Mouse (Mus musculus): ENCODE results near the gene Dennd2a.

The Dennd2a gene

DNA sequence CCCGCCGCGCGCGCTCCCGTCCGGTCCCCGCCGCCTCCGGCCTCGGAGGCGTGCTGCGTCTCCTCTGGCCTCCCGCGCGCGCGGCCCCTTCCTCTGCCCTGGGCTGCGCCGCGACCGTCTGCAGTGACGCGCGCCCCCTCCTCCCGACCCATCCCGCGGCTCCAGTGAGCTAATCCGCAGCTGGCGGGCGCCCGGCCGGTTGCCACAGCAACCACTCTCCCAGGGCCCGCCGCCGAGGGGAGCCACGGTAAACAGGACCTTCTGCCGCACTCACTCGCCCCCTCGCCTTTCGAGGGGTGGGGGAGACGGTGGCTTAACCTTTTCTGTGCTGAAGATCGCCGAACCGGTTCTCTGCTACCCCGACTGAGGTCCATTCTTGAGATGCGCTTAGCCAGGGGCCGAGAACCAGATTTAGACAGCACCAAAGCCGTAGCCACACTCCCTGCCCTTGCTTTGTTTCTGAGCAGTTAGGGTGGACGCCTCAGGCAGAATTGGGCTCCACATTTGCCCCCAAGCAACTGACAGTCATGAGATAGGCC, at the start of gene Dennd2a:
Gene Dennd2a, minus strand, starts transcription at position 145 of the 539 bp plus-strand sequence.
- DNase-seq, result peak; percentile 58

DNA sequence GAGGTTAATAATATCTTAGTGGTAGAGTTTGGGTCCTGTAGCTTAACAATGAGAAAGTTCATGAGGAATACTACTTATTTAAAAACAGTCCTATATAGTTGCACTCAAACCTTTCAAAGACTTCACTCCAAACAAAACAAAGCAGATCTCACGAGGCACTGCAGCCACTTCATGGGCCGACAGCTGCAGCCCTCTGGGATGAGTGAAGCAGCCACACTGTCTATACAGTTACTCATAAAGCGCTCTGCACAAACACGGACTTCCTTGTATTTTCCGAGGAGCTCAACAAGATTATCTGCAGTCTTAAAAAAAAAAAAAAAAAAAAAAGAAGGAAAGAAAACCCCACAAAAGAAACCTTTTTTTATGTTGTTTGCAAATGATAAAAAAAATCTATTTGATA, 49.7 kb upstream of the Dennd2a start:
- DNase-seq, result no peak

DNA sequence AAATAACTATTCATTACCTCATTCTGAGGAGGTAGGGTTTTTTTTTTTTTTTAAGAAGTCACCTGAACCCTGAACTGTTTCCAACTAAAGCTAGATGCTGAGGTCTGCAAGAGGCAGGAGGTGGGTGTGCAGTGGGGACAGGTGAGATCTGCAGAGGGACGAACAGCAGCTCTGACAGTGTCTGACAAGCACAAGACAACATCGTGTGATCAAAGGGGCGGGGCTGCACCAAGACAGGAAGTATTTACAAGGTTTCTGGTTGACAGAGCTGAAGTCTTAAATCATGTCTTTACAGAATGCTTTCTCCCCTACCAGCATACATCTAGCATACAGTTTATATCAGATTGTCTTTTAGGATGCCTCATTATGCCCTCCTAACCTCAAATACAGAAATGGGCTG, 49.2 kb upstream of the Dennd2a start:
- no peak for DNase-seq

DNA sequence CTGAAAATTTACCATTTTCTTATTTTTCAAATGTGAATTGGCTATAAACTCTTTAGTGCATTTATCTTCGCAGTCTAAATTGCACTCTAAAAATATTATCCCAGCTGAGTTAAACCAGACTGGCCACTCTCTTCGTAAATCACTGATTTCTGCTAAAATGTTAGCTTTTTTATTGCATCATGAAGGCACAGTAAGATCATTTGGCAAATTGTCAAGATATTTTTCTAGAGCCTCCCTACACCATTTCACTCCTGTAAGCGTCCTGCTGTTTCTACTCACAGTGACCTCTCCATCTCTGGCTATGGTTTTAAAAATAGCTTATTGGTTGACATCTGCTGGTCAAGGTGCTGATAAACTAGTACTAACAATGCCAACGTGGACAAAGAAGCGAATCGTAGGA, 48.4 kb upstream of the Dennd2a start:
- no peak for DNase-seq

DNA sequence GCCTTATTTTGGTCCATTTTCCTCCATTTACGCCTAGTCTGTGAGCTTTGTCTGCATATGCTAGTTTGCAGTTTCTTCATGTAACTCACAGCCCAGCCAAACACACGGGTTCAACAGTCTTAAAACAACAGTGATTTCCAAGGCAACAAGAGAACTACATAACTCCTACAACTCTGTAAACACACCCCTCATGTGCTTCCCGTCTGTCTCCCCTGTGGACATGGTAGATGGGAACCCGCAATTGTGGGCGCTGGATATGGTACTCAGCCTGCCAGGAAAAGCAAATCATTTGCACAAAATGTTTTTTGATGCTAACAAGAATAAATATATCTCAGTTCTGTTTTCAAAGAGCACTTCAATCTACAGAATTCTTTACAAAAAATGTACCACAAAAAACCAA, 46.9 kb upstream of the Dennd2a start:
- DNase-seq, result no peak

DNA sequence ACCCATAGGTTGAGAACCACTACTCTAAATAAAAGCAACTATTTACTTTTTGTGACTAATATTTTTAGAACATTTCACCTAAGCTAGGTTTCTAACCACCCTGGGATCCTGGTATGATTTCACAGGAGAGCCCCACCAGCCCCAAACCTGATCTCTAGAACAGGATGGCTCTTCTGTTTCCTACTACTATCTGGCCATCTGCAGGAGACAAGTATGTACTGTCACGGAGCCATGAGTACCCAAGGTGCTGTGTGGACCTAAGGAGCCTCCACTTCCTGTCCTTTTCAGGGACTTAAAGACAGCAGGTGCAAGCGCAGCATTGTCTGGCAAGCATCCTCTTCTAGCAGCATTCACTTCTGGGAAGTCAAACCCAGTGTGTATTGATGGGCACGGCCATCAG, 44.2 kb upstream of the Dennd2a start:
- DNase-seq, result no peak

DNA sequence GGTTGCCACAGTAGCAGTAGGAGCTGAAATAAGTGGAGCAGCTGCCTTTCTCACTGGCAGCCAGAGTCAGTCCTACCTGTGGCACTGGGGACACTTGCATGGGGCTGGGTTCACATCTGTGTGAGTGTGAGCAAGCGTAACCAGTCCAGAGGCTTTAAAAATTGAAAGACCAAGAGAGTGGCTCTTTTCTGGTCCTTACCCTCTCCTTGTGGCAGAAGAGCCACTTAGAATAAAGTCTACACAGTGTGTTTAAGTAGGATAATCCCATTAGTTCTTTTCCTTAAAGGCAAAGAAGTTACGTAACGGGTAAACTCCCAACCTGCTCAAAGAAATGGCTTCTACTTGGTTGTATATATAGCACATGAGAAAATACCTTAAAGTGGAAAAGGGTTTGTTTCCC, 43.2 kb upstream of the Dennd2a start:
- no peak for DNase-seq

DNA sequence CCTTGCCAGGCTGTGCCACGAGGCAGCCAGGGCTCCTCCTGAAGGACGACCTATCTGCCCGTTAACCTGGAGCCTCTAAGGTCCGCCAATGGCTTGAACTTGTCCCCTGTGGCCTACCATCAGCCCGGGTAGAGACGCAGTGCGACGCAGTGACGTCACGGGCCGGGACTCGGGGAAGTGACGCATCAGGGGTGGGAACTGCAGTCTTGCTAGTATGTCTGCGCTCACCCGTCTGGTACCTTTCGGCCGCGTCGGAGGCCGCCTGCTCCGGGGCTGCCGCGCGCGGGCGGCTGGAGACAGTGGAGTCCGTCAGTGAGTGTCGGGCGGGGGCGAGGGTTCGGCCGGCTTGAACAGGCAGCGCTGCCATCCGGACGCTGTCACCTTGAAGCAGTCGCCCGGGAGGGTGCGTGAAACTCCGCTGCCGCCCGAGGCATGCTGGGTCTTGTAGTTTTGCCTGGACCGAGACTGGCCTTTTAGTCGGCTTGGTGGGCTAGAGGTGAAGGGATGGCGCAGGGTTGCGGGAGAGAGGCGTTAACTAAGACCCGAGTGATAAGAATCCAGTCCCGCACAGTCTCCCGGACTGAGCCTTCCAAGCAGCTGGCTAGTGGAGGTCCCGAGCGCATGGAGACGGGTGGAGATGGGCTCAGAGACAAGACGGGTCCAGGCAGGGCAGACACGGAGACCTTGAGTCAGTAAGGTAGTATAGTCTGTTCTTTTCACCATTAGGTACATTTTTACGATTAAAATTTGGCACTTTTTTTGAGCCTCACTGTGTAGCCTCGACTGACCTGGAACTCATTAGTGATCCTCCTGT, 34.9 kb upstream of the Dennd2a start, which contains the start of gene Ndufb2:
Gene Ndufb2, plus strand, starts transcription at position 174 of the 814 bp plus-strand sequence.
- DNase-seq, result peak; percentile 96

DNA sequence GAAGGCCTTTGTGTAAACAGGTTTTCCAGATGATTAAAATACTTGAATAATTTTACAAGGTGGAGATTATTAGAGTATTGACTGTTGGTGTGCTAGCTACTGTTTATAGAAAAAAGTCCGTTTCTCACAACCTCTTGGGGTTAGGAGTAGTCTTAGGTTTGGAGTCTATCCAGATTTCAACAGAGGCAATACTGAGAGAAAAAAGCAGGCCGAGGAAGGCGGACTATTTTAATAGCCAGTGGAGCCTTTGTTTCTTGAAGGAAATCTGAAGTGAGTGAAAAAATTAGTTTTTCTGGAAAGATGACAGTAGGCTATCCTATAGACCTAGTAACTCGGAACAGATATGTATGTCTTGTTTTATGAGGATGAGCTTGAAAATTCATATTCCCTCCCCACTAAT, 33.8 kb upstream of the Dennd2a start:
- no peak for DNase-seq

DNA sequence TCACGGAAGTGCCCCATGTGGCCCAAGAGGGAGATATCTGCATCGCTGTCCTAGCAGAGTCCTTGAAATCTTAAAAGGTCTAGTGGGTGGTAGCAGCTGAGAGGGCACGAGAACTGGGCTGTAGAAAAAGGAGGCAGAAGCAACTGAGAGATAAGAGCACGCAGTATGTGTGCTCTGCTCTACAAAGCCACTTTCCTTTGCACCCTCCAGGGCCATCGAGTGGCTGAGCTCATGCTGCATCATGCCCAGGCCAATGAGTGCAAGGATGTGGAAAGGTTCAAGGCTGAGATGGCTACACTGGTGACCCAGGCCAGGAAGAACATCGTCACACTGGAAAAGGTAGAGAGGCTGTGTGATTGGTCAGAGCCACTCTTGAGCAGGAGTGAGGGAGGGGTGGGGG, 27.9 kb upstream of the Dennd2a start, which contains the start of gene Gm42420:
Gene Gm42420, plus strand, starts transcription at position 237 of the 400 bp plus-strand sequence.
- no peak for DNase-seq

DNA sequence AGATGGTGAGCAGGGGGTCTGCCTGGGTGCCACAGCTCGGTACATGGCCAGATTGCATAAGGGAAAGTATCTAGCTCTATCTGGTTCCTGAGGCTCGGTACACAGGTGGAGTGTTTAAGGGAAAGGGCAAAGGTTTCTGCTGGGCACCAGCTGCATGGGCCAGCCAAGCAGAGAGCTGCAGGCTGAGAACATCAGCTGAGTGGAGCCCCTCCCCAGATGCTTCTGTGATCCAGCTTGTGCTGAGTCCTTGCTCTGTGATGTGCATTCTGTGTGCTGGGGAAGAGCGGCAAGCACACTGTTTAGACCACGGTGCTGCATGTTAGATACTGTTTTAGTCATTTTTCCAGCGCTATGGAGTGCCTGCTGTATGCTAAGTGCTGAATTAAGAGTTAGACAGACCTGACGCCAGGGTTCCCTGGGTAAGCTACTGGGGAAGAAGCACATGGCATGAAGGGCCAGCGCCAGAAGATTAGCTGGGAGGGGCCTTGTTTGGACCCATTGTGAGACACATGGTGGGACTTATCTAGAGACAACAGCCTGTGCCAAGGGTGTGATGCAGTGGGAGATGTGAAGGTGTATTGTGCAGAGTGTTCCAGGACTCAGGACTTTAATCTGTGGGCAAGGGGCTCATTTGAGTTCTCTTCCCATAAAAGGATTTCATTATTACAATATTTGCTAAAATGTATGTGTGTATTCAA, 23.6 kb upstream of the Dennd2a start:
- DNase-seq, result no peak

DNA sequence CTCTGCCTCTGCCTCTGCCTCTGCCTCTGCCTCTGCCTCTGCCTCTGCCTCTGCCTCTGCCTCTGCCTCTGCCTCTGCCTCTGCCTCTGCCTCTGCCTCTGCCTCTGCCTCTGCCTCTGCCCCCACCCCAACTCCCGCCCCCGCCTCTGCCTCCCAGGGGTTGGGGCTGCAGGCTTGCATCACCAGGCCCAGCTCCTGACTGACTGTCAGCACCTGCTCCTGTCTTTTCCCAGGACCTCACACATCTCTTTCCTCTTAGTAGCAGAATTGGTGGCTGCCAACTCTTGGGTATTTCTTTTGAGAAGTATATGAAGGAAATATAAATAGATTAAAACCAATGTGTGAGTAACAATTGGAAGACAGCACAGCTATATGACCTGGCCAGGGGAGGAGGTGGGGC, 22.9 kb upstream of the Dennd2a start:
- no peak for DNase-seq

DNA sequence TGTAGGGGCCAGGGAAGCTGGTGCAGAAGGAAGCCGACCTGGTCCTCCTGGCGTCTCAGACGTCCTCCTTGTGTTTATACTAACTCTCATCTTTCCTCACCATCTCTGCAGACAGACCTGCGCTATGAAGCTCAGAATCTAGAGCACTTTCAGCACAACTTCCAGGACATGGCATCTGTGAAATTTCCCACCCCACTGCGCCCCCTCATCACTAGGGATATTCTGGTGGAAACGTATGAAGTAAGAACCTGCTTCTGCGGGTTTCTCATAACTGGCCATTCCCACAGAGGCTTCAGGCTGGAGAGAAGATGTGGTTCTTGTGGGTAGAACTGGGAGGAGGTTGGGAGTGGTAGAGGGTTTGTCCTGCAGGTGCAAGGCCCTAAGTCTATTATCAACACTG, 21.9 kb upstream of the Dennd2a start:
- DNase-seq, result no peak

DNA sequence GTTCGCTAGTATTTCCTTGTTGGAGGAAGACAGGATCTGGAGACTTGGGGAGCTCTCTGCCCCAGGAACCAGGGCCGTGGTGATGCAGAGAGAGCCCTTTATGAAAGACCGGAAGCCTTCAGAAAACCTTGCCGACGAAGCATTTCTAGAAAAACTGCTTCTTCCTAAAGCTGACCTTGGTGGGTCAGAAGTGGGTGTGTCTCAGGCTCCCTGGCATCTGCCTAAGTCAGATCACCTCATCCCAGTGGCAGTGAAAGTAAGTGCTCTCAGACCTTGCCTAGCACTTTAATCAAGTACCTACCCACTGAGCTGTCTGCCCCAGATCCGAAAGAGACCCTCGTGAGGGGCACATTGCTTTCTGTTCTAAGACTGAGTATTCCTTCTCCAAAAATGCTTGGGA, 17.3 kb upstream of the Dennd2a start:
- DNase-seq, result no peak

DNA sequence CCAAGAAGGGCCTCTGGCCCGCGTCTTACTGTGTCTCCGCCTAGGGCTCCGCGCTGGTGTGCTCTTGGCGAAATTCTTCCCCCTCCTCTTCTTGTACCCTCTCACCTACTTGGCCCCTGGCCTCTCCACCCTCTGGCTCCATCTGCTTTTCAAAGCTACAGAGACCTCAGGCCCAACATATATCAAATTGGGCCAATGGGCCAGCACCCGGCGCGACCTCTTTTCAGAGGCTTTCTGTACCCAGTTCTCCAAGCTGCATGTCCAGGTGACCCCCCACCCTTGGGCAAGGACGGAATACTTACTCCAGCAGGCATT, 16.8 kb upstream of the Dennd2a start:
- DNase-seq, result peak; percentile 38

DNA sequence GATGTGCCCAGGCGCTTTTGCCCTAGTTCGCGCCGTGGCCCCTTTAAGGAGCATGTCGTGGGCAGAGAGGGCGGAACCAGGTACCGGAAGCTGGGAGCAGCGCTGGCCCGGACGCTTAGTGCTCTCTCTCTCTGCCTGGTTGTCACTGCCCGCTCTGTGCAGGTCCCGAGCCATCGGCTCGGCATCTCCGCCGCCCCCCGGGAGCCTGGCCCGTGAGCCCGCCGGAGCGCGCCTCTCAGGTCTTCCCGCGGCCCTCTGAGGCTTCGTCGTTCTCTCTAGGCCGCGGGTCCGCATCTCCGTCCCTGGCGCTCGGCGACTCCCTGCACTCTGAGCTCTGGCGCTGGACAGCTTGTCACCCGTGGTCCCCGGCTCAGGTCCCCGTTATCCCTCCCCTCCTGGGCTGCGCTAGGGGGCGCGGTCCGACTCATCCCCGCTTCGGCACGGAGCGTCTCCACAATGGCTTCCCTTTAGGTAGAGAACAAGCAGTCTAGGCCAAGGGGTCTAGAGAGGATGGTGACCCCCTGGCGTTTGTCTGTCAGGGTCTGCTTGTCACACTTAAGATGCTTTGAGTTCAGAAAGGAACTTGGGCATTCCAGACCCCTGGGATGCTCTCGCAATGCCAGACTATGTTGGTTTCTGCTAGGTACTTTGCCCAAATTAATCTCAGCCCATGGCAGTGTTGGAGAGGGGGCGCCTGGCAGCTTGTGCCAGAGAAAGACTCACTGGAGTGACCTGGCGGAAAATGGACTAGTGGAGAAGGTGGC, 16.3 kb upstream of the Dennd2a start, which contains the start of gene Adck2:
Gene Adck2, plus strand, starts transcription at position 83 of the 764 bp plus-strand sequence.
- peak; percentile 79 for DNase-seq

DNA sequence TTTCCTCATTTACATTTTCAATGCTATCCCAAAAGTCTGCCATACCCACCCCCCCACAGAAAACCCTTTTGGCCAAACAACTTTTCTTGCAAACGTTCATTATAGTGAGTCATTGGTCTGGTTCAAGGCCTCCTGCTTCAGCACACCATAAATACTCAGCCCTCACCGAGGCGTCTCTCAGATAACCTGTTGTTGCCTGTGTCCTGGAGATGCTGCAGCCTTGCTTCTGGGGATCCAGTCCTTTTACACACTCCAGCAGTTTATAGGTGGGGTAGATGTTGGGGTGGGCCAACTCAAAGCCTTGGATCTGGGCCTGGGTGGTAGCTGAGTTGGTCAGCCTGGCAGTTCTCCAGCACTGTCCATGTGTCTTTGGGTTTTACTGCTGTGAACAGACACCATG, 12.8 kb upstream of the Dennd2a start:
- DNase-seq, result no peak

DNA sequence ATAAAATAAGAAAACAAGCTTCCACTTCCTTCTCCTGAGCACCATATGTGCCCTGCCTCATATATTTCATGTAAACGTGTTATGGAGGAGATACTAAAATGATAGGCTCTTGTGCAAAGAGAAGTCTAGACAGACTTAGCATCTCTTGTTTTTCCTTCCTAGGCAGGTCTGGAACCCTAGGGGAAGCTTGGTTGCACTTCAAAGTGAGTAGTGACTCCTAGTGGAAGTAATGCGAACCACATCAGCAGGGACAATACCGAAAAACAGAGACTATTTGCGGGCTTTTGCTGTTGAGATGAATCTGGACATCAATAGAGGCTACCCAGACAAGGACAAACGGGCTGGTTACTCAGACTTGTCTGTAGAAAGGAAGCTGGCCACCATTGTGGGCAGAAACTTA, 9.9 kb upstream of the Dennd2a start:
- no peak for DNase-seq

DNA sequence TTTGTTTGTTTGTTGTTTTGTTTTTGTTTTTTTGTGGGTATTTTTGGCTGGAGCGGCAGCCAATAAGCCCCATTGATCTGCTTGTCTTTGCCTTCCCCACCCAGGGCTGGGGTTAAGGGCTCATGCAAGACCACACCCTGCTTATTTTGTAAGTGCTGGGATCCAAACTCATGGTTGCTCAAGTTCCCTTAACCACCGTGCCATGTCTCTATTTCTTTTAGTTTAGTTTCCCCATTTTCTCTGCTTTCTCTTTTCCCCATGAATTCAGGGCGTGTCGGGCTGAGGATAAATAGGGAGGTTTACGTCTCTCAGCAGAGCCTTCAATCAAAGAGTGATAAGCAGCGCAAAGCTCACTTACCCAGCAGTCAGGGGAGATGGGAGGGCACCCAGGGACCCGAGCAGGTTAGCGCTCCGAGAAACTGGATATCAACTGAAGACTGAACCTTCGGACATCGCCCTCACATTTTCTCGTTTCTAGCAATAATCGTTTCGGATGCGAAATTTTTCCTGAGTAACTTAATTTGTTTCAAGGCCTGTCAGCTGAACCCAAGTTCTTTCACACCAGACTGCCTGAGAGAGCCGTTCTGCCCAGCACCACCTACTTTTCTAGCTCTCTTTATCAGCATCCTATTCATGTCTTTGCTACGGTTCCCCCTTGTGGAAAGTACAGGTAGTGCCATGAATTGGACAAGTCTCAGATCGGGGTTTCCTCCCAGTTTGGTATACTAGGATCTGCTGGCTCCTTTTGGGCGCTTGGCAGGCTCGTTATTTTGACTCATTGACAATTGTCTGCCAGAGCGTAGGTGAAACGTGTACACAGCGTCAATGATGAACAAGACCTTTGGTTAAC, 4.7 kb upstream of the Dennd2a start:
- DNase-seq, result peak; percentile 86

DNA sequence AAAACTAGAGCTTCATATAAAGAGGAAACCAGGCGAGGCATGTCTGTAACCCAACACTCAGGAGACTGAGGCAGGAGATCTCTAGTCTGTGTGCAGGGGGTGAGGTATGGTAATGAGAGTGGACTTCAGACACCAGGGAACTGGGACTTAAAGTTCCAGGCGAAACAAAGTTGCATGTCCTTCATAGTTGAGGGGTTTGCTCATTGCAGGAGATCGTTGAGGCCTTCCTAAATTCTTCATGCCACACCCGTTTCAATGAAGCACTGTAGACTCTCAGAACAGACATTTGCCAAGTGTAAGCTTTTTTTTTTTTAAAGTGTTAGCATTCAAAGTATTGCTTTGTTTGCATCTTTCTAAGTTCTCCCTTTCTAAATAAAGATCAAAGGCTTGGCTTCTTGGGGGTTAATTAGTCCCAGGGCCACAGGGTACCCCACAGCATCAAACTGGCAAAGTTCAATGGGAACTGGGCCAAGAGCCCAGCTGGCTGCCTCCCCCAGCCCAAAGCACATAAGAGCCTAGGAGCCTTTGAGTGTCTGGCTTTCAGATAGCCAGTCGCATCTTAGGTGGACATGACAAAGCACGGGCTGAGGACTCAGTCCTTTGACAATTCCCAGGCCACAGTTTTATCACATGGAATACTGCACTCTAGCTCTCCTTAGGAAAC, 1.7 kb upstream of the Dennd2a start:
- no peak for DNase-seq

DNA sequence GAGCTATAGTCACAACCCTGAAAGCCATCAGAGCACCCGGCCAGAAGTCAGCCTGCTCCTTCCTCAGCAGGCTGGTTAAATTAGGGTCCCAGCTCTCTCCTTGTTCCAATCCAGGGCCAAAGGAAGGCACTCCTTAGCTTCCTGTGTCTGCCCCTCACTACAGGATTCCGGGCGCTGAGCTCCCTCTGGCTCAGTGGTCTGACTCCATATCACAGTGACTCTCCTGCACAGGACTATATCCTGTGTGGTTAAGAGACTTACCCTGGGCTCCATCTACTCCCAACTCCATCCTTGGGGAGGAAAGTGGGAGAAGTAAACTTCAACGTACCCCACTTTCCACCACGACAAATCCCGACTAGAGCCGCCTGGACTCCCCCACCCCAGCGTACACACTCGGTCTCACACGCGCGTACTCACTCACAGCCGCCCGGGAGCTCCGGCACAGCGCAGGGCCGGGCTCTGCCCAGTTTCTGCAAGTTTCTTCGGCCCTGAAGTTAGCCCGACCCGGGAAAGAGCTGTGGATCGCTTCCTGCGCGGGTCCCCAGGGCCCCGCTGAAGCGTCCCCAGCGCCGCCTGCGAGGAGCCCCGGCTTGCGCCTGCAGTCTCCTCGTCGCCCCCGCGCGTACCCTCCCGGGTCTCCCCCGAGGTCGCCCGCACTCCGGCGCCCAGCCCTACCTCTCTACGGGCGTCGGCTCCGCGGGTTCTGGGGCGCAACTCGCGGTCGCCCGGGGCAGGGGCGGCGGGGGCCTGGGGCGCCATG, 587 bp downstream of the Dennd2a start:
- peak; percentile 34 for DNase-seq

Measured in cerebellum, adult 8-10 months (tissue).